Mouse (Mus musculus) spleen, postnatal 14 days (tissue): ENCODE measurements around the gene Sfxn5.

Source experiments
- DNase-seq, 2 experiments: peaks; one replicate each; pipeline ENCODE4 v3.0.0; 2021 to 2022; ENCODE audit warnings: low spot score in 2 of 2

Sfxn5 gene

GRCm38 (mm10) chr6:85364439-85364838 lies 31.2 kb upstream of the Sfxn5 start:
- no peak for DNase-seq

DNA sequence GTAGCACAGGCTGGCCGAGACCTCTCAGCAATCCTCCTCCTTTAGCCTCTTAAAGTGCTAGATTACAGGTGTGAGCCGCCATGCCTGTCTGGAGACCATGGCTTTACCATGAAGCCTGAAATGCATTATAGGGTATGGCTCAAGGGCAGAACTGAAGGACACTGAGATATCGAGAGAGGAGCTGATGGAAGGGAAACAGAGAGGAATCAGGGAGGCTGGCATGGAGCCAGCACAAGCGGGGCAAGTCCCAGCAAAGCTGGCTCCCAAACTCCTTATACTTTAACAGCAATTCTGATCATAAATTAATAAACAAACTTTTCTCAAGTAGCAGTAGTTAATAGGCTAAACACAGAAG lies 30.7 kb upstream of the Sfxn5 start:
- no peak for DNase-seq

DNA sequence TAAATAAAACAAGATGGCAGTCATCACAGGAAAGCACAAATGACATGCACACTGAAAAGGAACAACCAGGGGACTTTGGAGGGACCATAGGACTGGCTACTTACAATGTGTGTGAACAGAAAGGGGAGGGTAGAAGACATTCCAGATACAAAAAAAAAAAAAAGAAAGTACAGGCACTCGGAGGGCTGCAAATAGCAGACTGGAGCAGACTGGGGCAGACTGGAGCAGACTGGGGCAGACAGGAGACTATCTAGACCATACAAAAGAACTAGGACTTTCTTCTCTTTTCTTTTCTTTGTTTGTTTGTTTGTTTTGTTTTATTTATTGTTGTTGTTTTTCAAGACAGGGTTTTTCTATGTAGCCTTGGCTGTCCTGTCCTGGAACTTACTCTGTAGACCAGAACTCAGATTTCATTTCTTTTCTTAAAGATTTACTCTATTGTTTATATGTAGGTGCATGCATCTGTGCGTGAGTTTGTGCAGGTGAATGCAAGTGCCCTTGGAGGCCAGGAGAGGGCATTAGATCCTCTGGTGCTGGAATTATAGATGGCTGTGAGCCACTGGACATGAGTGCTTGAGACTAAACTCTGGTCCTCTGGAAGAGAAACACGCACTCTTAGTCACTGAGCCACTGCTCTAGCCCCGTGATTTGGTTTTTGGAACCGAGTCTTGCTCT lies 30.1 kb upstream of the Sfxn5 start:
- no peak for DNase-seq

GRCm38 (mm10) chr6:85362610-85363009 lies 29.4 kb upstream of the Sfxn5 start:
- DNase-seq: no peak

GRCm38 (mm10) chr6:85360311-85360710 lies 27.1 kb upstream of the Sfxn5 start:
- no peak for DNase-seq

GRCm38 (mm10) chr6:85358877-85359276 lies 25.7 kb upstream of the Sfxn5 start:
- no peak for DNase-seq

DNA sequence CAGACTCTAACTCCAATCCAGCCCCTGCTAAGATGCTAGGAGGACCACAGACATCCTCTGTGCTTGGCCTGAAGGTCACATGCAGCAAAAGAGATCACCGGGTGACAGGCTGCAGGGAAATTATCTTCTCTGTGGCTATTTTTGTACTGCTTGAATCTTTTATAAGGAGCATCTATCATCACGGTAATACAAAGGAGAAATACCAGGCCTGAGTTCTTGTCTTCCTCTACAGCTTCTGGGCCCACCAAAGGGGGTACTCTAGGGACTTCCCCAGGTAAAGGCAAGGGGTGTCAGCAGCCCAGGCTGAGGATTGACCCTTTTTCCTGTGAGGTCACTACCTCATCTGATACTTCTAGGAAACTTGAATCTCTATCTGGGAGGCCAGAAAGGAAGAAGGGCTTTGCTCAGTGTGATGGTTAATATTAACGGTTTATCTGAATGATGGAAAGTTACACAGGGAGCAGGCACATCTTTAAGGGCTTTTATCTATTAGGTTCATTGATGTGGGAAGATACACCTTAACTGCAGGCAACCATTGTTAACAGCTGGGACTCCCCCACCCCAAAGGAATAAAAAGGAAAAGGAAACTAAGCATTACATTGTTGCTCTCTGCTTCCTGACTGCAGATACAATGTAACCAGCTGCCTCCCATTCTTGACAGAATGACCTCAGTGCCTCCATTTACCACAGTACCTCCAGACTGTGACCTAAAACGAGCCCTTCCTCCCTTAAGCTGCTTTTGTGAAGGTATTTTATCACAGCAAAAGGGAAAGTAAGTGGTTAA lies 23.7 kb upstream of the Sfxn5 start:
- DNase-seq: no peak

GRCm38 (mm10) chr6:85355753-85356152 lies 22.5 kb upstream of the Sfxn5 start:
- no peak for DNase-seq

- DNase-seq: no peak
Observed at GRCm38 (mm10) chr6:85354709-85355108, 21.5 kb upstream of the Sfxn5 start.

DNA sequence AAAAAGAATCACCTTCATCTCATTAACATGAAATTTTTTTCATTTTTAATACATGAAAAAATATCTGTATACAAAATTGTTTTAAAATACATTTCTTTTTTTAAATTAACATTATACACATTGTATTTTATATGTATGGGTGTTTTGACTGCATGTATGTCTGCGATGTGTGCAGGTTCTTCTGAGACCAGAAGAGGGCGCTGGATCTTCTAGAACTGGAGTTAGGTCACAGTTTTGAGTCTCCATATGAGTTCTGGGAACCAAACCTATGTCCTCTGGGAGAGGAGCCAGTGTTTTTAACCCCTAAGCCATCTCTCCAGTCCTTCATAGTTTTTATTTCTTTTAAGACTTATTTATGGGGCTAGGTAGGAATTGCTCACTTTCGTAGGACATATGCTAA lies 20.5 kb upstream of the Sfxn5 start:
- DNase-seq: no peak

DNA sequence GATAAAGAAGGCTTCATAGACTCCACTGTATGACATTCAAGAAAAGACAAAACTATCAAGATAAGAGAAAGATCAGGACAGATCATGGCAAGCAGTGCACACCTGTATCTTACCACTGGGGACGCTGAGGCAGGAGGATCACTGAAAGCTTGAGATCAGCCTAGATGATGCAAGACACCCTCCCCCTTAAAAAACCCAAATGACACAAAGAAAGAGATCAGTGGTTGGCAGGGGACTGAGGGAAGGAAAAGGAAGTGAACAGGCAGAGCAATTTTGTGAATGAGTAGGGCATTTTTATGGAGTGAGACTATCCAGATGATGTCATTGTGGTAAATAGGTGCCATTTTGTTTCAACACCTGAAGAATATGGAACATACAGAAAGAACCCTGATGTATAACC lies 16.9 kb upstream of the Sfxn5 start:
- DNase-seq: no peak

DNA sequence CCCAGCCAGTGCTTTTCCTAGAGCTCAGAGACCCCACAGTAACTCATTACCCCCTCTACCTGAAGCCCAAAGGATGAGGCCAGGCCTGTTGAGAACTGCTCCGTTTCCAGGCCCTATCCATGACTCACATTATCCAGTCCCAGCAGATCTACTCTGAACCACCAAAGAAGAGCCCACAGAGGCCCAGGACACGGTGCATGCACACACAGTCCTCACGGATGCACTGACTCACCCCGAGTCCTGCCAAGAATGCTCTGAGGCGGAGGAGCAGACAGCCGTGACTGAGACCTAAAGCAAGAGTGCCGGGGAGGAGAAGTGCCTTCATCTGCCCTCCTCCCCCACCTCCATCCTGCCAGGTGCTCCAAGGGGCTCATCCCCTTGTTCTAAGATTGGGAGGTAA lies 16.0 kb upstream of the Sfxn5 start:
- DNase-seq: no peak

DNA sequence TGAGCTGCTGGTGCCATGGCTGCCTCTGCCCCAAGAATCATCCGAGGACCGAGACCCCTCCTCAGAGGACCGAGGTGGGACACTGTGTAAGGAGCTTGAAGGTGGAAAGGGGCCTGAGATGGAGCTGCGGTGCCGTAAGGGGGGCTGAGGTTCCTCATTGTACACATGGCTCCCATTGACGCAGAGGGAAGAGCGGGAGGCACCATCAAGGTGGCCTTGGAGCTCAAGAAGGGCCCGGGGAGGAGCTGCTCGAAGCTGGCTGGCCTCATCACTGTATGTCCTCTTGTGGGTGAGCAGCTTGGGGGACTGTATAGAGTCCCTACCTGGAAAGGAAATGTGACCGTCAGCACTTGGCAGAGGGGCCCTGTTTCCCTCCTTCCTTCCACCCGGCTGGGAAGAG lies 14.9 kb upstream of the Sfxn5 start:
- DNase-seq: no peak

DNA sequence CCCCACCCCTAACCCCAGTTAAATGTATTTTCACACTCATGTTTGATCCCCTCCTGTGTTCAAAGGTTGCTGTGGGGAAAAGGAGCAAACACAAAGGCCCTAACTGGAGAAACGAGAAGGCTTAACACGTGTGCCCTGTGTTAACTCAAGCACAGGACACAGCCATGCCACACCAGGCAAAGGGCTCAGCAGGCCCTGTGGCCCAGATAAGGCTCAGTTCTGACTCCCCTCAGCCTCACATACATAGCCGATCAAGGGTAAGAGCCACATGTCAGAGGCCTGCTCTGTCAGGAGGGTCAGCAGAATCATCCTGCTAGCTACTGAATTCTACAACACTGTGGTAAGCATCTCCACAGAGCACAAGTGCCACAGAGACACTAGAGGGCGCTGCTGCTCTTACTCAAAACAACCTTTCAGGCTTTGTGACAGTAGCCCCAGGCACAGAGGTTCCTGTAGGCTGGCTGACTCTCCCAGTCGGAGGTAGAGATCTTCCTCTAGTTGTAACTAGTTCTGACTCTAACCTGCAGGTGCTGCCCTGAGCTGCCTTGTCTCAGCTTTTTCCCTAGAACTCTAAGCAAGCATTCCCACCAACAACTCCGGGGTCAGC lies 12.9 kb upstream of the Sfxn5 start:
- DNase-seq: peak; percentile 55 to 74

- no peak for DNase-seq
Observed at GRCm38 (mm10) chr6:85344929-85345328, 11.7 kb upstream of the Sfxn5 start.

DNA sequence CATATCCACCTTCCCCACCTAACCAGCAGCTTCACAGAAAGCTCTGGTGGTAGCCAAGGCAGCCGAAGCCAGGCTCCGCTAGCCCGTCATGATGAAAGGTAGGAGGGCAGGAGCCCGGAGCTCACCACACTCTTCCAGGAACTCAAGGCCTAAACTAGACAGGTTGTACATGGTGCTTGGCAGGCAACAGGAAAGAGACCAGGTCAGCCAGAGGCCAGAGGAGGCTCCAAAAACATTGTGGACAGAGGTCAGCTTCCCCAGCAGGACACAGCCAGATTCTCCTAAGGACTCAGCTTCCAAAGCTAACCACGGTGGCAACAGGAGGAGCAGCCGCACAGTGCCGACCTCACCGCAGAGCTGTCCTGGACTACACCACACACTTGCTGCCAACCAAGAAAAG lies 9.8 kb upstream of the Sfxn5 start:
- no peak for DNase-seq

- no peak for DNase-seq
Observed at GRCm38 (mm10) chr6:85341814-85342501, 8.7 kb upstream of the Sfxn5 start.

DNA sequence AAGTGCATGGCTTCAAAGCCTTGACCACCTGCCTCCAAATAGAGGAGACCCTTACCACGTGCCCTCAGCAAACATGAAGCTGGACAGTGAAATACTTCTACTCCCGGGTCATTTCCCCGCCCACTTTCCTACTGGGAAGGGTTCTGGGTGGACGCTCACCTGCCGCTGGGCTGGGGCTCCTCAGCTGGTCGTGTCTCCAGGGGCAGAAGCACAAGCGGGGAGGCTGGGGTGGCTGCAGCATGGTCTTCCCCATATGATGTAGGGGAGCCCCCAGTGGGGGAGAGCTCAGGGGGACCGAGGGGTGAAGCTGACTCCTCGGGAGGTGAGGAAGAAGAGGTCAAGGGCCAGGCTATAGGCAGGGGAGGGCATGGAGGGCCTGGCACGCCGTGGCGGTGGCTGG lies 7.0 kb upstream of the Sfxn5 start:
- DNase-seq: no peak

- peak; percentile 21 to 43 for DNase-seq
Observed at GRCm38 (mm10) chr6:85339273-85339901, 6.2 kb upstream of the Sfxn5 start.

- DNase-seq: no peak
Observed at GRCm38 (mm10) chr6:85336944-85337343, 3.7 kb upstream of the Sfxn5 start.

DNA sequence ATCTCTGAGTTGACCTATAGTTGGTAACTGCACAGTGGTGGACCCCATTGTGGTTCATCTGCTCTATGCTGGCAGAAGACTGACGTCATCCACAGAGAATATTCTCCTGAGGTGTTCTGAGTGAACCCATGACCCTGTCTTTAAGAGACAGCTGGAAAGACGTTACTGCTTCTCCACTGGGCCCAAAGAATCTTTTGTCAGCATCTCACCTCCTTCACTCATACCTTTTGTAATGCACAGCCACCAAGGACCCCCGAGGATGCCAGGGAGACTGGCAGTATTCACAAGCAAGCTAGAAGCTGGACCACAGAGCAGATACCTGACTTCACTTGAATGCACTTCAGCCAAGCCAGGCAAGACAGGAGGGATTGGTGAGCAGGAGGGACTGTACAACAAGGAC lies 2.1 kb upstream of the Sfxn5 start:
- no peak for DNase-seq

DNA sequence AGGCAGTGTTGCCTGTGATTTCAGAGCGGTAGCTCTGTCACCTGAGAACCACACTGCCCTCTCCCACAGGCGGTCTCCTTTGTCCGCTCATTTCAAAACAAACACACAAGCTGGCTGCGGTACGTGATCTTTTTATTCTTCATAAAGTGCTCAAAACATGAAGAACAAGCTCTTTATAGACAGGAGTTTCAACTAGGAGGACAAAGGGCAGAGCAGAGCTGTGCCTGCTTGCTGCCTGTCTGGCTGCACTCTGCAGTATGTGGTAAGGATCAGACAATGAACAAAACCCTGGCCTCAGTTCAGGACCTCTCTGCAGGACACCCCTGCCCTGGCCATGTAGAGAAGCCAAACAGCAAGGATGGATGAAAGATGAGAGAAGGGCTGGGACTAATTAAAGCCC lies 1.6 kb upstream of the Sfxn5 start:
- DNase-seq: no peak
